Mouse (Mus musculus) induced T-regulatory cell, adult 2 months (primary cell): ENCODE measurements around the gene Rgmb.

ENCODE experiments used
- DNase-seq: peaks from one replicate; pipeline ENCODE4 v3.0.0-alpha.2; 2012; ENCODE audit warnings: low read depth

Gene Rgmb

DNA sequence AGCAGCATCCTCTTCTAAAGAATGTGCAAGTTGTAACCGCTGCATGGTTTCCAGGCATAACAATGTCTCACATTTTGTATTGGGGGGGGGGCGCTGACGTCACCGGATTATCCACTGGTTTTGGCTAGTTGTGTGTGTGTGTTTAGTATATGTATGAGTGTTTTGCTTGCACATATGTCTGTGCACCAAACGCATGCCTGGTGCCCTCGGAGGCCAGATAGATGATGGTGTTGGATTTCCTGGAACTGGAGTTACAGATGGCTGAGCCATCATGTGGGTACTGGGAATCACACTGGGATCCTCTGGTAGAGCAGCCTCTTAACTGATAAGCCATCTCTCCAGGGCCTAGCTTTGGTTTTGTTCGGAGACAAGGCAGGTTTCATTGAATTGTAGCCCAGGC is 8.5 kb downstream of the Rgmb start:
- DNase-seq, result no peak

DNA sequence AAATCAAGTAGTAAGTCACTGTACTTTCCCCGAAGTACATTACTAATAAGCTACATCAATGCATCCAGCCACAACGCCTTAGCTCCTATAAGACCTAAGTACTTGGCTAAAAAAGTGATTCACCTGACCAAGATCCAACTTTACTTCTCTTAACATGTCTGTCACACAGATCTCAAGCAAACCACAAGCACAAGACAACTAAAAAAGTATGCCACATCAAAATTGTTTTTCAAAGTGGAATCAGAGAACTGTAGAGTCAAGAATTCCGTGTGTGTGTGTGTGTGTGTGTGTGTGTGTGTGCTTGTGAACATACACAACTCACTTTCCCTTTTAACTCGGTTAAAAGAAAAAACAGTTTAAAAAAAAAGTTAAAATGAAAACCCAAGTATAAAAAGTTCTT is 9.1 kb downstream of the Rgmb start:
- no peak for DNase-seq

DNA sequence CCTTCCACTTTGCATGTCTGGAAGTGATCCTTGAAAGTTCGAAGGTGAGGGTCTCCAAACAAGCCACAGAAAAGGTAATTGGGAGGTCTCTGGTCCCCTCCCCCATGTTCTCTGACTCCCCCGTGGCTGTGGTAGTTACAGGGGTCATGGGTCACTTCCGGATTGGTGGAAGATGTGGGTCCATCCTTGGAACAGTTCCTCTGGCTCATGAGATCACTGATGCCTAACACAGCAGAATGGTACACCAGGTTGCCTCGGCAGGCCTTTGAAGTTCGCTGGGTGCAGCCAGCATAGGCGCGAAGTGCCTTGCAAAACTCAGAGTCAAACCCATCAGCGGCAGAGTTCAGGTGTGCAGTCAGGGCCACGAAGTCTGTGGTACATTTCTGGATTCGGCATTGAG is 10.1 kb downstream of the Rgmb start:
- DNase-seq, result no peak

DNA sequence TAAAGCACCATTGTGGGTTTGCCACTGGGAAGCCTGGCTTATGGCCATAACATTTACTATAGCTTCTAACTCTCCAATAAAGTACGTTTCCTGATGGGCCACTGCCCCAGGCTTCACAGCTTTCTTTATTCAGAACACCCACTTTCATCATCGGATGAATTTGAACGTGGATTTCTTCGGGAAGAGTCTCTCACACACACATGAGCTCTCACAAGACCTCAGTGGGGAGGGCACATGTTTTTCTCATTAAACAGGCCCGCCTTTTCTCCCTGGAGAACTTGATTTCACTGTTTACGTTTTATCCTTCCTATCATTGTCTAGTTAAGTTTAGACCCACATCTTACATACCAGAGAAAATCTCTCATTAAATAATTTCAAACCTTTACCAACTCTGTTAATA is 10.7 kb downstream of the Rgmb start:
- no peak for DNase-seq

DNA sequence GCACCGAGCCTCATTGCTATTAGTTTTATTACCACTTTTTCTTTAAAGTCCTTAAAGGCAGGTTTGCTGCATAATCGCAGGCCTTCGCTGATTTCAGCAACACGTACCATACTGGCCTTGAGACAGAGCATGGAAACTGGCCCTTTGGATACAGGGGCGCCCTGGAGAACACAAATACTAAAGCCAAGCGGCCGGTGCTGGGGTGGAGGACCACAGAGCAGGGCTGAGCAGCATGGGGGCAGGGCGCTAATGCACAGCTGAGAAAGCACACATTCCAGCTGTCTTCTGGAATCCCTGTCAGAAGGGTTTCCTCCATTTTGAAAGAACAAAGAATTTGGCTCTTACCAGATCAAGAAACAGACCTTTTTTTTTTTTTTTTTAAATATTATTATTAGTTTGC is 12.5 kb downstream of the Rgmb start:
- DNase-seq, result no peak

DNA sequence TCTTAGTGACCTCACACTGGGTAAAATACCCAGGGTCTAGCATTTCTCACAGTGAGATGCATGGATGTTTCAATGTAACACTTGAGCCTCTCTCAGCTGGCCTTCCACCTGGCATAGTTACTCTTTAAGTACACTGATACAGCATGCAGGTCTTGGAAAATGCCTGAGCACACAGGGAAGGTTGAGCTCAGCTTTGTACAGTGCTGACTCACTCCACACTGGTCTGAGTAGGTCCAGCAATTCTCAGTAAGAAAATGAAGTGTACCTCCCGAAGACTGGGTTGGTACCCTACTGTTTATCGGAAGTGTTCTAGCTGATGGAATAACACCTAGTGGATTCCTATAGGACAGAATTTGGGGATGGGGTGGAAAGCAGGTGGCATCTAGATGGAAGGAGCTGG is 13.2 kb downstream of the Rgmb start:
- no peak for DNase-seq

DNA sequence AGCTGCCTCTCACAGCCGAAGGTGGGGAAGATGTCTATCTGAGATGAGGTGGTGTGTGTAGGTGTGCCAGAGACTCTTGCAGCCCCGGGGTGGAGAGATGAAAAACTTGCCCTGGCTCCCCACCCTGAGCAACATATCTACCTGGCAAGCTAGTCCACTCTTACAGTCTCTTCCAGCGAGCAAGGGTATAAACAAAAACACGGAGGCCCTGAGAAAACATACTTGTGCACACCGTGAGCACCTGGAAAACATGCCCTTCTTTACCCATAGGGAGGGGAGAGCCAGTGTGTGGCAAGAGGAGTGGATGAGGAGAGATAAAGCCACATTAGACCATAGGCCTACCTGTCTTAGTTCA is 13.8 kb downstream of the Rgmb start:
- no peak for DNase-seq

DNA sequence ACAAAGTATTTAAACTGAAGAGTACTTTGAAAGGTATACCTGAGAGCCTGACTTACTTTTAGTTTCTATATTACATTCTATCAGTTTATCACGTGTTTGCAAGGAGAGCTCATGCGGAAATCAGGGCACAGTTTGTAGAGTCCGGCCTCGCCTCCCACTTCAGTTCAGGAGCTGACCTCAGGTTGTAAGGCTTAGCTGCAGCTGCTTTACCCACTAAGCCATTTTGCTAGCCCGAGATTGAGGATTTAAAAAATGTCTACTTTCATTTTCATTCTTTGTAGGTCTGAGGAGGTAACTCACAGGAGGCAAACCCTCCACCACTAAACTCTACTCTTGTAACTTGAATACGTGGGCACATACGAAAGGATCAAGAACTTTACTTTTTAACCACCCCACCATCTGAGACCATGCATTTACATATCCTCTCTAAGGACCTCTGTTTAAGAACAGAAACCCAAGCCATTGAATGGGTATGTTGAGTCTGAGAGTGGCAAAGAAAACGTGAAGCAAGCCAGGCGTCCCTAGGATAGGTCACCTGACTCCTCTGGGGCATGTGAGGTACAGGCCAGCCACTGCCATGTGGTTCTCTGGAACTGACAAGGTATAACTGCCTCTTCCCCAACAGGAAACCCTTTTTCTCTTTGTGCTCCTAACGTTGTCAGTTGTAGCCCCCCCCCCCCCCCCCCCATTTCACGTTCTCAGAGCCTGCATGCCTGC is 14.3 kb downstream of the Rgmb start:
- peak; percentile 74 for DNase-seq

DNA sequence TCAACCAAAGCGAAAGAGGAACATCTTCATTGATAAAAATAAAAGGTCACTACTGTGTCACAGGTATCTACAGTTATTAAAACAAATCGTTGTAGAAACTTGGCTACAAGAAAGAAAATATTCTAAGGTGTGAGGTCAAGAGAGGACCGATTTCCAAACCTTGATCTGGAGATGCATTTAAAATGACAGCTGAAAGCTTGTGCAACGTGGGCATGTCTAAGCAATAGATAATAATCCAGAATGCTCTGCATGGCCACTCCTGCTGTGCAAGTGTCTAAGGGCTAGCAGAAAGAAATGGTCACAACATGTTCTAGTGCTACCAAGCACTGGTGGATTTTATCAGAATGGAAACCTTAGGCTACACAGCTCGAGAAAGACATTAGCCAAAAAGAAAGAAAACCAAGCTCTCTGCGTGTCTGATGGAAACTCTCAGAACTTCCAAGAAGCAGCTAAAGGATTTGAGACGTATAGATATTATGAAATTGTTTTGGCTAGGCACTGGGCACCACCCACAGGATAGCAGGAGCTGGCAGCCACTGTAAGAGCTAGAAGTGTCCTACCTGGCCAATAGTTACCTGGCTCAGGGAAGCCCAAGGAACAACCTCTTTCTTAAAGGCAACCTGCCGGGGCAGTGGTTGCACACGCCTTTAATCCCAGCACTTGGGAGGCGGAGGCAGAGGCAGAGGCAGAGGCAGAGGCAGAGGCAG is 15.4 kb downstream of the Rgmb start:
- DNase-seq, result peak; percentile 26

DNA sequence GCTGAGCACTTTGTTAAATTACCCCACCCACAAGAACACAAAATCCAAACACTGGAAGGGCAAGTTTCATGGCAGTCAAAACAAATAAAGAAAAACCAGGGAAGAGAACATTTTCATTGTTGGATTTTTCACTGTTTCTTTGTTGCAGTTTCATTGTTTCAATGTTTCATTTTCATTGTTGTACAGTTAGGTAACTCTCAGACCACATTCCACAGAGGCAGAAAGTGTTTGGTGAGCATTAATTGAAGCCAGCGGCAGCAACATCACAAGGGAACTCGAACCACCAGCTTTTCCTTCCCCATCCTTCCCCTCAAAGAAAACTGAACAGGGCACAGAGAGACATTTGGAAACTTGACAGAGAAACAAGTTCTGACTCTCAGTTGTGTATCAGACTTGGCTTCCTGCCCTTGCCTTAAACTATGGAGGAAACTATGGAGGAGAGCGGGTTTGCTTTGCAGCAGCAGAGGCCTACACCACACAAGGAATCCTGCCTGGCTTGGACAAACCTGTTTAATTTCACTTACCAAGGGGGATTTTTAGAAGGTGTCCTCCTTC is 17.1 kb downstream of the Rgmb start:
- DNase-seq, result no peak

DNA sequence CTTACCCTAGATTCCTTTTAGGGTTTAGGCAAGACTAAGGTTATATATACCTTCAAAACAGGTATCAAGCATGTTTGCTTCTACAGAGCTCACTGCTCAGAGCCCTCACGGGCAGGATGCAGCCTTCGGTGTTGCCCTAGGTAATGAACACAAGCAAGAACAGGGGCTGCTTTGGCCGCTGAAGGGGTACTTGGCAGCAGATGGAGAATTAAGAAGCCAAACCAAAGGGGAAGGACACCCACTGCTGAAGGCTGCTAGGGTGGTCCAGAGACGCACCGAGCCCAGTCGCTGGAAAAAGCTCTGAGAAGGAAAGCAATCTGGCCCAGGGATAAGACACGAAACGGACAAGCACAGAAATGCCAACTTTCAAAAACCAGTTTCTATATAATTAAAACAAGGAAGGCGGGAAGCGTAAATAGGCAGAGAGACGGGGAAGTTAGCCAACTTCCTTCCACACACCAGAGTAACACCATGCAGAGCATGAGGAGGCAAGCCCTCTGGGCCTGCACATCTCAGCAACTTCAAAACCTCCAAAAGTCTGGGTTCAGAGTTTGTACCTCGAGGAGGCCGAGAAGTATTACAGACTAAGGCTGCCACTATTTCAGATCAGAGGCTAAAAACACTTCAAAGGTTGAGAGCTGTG is 18.6 kb downstream of the Rgmb start:
- DNase-seq, result no peak

DNA sequence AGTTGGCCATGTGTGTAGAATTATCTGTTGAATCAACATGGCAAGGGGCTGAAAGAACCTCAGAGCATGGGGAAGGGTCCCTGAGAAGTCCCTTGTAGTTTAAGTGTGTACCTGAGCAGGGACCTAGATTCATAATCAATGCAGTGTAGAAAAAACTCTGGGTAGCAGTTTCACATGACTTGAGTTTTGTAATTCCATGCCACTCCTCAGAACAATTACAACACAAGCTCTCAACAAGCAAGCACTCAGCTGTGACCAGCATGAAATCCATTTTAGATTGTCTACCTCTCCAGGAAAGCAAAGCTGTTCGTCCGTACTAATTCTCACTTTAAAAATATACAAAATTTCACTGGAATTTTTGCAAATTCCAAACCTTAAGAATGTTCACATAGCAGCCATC is 20.9 kb downstream of the Rgmb start:
- no peak for DNase-seq

DNA sequence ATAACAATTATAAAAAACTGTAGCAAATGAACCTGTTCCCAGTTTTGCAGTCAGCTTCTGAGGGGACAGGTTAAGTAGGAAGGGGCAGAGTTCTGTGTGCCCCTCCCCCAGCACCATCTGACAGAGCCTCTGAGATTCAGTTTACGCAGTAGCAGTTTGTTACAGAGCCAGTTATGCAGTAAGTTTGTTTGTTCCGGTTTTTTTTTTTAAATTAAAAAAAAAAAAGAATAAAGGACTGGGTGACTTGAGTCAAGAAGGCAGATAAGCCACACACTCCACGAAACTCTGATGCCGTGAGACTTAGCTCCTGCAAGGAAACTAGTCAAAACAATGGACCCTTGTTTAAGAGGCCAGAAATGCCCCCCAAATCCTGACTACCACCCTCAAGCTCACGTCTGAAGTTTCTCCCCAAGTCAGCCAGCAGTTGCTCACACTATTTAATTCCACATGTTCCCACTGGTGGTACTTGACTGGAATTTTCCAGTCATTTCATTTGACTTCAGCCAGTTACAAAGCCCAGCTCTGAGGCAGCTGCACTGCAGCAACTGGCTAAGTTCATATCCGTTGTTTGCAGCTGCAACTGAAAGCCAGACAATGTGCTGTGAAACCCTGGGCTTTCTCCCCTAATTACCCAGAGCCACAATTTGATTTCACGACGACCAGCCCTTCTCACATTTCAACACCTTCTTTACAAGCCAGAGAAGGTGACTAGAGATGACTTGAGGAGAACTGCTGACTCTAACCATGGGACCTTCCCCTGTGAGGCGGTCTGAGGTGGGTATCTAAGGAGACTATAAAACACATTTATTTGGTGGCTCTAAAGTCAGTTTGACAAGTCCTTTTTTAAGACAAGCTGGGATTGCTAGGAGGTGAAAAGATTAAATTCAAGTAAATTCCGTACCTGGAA is 22.1 kb downstream of the Rgmb start:
- no peak for DNase-seq

DNA sequence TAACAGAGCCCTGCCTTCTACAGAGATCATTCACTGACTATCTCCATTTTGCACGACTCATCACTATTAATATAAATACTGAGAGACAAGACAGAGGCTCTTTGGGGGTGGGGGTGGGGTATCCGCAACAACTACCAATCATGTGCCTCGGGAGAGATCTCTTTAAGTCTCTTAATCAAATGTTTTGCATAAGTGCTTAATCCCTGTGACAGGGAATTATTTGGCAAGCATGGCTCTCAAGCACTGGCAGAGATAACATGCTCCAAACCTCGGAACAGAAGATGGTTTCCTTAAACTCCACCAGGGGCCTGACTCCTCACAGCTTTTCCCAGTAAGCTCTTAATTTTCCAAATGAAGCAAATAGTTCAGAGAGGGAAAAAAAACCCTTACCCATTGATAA is 22.8 kb downstream of the Rgmb start:
- no peak for DNase-seq

DNA sequence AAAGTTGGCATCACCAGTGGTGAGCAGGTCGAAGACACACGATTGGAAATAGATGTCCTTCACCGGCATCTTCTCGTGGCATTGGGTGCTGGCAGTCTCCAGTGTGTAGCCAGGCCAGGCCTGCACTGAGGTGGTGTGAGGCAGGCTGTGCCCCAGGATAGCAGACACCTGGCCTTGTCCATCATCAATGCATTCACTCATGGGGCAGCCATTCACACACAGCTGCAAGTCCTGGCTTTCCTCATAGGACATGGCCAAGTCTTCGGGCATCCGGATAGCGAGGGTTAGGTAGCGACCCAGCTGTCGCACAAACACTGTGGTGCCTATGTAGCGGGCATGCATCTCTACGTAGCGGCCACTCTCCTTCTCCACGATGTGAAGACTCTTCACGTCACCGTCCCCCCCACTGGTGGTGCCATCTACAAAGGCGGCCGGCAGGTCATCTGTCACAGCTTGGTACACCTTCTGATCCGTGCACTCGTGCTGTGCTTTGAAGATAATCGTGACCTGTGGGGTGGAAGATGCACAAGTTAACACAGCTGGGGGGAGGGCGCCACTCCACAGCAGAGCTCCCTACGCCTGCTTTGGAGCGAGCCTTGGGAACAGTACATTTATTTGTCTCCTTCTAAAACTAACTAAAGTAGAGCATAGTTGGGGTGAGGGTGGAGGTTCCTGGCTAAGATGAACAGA is 23.4 kb downstream of the Rgmb start:
- DNase-seq, result no peak

DNA sequence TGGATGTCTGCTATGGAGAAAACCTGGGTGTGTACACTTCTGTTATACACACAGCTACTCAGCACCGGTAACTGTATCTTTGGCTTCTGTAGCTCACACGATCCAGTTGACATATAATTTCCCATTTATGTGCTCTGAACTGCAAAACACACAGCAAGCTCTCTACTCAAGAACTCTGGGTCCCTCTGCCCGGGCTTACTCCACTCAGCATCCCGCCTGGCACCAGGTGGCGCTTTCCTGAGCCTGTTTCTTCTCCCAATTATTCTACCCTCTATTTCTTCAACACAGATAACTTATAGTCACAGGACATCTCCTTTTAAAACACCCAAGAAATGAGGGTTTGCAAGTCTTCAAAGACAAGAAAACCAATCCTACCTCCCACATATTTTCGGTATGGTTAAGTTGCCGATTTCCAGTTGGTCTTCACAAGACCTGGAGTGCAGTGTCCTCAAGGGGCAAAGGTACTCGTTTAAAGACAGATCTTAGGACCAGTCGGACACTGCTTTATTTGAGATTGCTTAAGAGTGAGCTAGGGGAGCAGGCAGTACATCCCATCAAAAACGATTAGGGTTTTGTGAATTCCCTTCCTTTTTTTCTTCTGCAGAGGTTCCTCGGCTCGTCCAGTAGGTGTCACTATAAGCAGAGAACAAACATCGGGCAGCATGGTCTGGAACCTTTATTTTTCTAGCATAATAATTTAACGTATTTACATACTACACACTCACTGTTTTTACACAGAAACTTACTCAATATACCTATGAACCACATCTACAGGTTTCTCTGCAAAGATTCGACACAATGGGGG is 26.6 kb downstream of the Rgmb start:
- DNase-seq, result peak; percentile 60

DNA sequence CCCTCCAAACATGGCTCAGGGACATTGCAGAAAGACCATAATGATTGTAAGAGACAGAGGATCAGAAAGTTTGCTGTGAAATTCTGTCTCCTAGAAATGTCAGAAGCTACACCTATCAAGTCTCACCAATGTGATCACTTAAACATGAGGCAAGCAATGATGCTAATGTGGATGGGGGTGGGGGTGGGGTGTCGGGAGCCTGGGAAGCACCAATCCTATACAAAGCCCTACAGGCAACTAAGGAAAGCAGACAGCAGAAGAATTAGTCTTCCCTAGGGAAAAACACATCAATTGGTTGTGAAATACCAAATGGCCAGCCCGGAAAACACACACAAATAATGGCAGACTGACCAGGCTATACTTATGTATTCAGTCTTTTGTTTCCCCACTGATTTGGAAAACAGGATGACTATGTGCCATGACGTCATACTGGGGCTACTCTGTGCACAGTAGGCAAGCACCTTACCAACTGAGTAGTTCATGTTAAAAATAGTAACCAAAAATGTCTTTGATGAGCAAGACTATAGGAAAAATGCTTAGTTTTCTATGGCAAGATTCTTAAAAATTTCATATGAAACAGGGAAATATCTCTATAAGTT is 31.5 kb downstream of the Rgmb start:
- DNase-seq, result no peak

DNA sequence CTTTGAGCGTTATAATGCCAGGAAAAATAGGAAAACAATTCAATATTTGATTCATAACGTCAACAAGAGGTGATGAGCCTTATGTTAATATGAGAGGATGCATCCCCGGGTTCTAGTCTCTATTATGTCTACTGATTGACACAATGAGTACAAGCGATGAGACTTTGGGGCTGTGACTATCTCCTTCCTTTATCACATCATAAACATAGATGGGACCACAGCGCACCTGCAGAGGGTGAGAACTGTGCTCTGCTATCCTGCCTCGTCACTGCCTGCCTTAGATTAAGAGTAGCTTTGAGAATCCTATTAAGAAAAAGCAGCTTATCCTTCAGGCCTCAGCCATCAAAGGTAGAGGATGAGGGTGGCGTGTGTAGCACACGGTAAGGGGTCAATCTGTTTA is 40.1 kb downstream of the Rgmb start:
- no peak for DNase-seq

DNA sequence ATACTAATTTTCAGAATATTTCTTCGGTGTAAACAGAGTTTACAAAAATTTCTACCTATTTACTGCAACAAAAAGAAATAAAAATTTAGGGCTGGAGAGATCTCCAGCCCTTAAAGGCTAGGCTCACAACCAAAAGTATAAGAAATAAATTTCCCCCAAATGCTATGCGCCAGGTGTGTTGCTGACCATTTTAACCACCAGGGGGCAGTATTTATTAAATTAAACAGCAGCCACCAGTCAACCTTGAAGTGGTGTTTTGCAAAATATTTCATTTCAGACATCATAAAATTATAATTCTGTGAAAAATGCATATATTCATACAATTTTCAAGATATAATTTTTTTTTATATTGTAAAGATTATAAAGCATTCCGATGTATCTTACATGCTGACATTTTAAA is 43.8 kb downstream of the Rgmb start:
- DNase-seq, result peak; percentile 71

DNA sequence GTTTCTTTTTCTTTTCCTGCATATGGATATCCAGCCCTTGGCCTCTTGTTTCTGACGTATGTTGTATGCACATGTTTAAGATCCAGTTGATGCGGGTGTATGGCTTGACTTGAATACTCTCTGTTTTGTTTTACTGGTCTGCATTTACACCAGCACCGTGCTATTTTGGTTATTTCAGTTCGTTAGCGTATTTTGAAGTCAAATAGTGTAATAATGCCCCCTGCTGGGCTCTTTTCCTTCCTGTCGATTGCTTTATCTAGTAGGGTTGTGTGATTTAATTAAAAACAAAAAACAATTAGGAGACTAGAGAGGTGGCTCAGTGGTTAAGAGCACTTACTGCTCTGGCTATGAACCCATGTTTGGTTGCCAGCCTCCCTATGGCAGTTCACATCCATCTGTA is 52.9 kb downstream of the Rgmb start:
- DNase-seq, result peak; percentile 37
